Mouse (Mus musculus): ENCODE measurements around the gene Gm11214. TPM values are rescaled to one million over a fixed set of nuclear protein-coding genes. Genes with fewer than 3 reads are reported as not detected.

The Gm11214 gene
- total and polyA plus RNA-seq, 3 experiments, result 0.43 TPM; not detected in 2

DNA sequence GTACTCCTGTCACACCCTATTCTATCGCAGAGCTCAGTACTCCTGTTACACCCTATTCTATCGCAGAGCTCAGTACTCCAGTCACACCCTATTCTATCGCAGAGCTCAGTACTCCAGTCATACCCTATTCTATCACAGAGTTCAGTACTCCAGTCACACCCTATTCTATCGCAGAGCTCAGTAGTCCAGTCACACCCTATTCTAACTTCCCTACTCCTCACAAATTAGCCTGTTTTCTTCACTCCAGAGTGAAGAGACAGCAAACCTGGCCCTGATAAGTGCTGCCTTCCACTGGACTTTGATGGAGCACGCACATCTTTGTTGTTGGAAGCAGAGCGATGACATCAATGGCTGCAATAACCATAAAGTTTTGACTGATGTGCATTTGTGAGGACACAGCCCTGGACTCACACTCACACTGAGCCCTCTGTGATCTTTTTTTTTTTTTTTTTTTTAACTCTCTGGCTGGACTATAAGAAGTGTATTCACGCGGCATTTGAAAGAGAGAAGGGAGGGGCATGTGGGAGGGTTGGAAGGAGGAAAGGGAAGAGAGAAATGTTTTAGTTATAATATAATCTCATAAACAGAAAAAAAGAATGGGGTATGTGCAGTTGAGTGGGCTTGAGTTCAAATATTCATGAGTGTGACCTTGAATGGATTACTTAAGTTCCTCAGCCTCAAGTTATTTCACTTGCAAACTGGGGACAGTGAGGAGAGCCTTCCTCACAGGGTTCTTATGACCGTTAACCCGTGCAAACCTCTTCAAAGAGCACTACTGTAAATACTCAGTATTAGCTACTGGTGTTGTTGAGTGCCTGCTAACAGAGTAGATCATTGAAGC, 21.5 kb upstream of the Gm11214 start:
- DNase-seq (ENCODE audit: low read depth, low spot score), result no peak
- H3K79me2 ChIP-seq (ENCODE audit: control insufficient read depth, insufficient read depth, low read length, poor library complexity), result no peaks in the 10 kb centered on the region
- H3K4me3 ChIP-seq (ENCODE audit: control insufficient read depth in 1 of 2, insufficient read depth in 1 of 2, low read depth in 2 of 2, low read length in 2 of 2), result no peak overlapping the region
- H3K27ac ChIP-seq (ENCODE audit: control insufficient read depth, low read depth, low read length), result no peak overlapping the region
- H3K27me3 ChIP-seq (ENCODE audit: control insufficient read depth in 1 of 2, insufficient read depth in 2 of 2, low read length in 2 of 2), result no peaks in the 10 kb centered on the region
- no peak overlapping the region for H3K9ac ChIP-seq (ENCODE audit: control insufficient read depth, low read depth, low read length, poor library complexity, severe bottlenecking)
- H3K4me1 ChIP-seq (ENCODE audit: control insufficient read depth in 1 of 2, insufficient read depth in 2 of 2, low read length in 2 of 2), result no peaks in the 10 kb centered on the region
- no peaks in the 10 kb centered on the region for H3K36me3 ChIP-seq (ENCODE audit: control insufficient read depth in 1 of 2, insufficient read depth in 2 of 2, low read length in 2 of 2)
- TF ChIP-seq MXI1 (IDR thresholded peaks at IDR 0.05; ENCODE audit: low read depth, low read length) (no peak), RAD21 (IDR thresholded peaks at IDR 0.05; ENCODE audit: low read depth, low read length) (no peak), RCOR1 (IDR thresholded peaks at IDR 0.05; ENCODE audit: low read depth, low read length) (no peak), E2F4 (IDR thresholded peaks at IDR 0.05; ENCODE audit: borderline replicate concordance, low read depth, low read length) (no peak), CTCF (IDR thresholded peaks at IDR 0.05 in 2 of 3, conservative IDR thresholded peaks at IDR 0.05 in 1 of 3; ENCODE audit: control insufficient read depth in 1 of 3, insufficient read depth in 1 of 3, low read depth in 2 of 3, low read length in 3 of 3, poor library complexity in 1 of 3, severe bottlenecking in 1 of 3) (no peak), ZKSCAN1 (IDR thresholded peaks at IDR 0.05; ENCODE audit: low read depth, low read length) (no peak), GABPA (IDR thresholded peaks at IDR 0.05; ENCODE audit: low read depth, low read length) (no peak), MYC (IDR thresholded peaks at IDR 0.05; ENCODE audit: low read depth, low read length) (no peak), MAZ (IDR thresholded peaks at IDR 0.05; ENCODE audit: low read depth, low read length) (no peak), MYB (IDR thresholded peaks at IDR 0.05; ENCODE audit: low read depth, low read length) (no peak), USF1 (IDR thresholded peaks at IDR 0.05; ENCODE audit: low read depth, low read length) (no peak), EP300 (IDR thresholded peaks at IDR 0.05; ENCODE audit: low read depth in 1 of 2, low read length in 2 of 2) (no peak), TAL1 (IDR thresholded peaks at IDR 0.05; ENCODE audit: low read length) (no peak), CHD2 (IDR thresholded peaks at IDR 0.05; ENCODE audit: low read length) (no peak), SIN3A (IDR thresholded peaks at IDR 0.05; ENCODE audit: low read length) (no peak), POLR2AphosphoS2 (IDR thresholded peaks at IDR 0.05; ENCODE audit: low read length) (no peak), POLR2AphosphoS5 (IDR thresholded peaks at IDR 0.05; ENCODE audit: borderline replicate concordance, low read depth, low read length) (no peak), TBP (IDR thresholded peaks at IDR 0.05; ENCODE audit: low read depth, low read length) (no peak)
- no peaks in the 10 kb centered on the region for H3K9me3 ChIP-seq (replicated peaks; ENCODE audit: insufficient read depth, low read length)

DNA sequence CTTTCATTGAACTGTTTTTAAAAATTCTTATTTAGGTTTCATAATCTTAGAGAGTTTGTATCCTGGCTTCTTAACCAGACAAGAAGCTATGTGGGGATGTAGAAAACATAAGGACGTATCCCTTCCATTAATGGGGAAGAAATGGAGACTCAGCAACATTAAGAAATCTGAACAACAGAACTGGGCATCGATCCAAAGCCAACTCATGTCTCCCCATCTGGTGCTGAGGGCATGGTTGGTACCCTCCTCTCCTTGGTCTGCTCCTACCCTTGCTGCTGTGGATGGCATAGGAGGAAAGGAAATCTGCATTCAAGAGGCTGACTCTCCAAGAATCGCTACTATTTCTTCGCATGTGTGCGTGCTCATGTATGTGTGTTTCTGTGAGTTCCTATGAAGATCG, 20.5 kb upstream of the Gm11214 start:
- no peaks in the 10 kb centered on the region for H3K79me2 ChIP-seq (ENCODE audit: control insufficient read depth, insufficient read depth, low read length, poor library complexity)
- no peak overlapping the region for H3K4me3 ChIP-seq (ENCODE audit: control insufficient read depth in 1 of 2, insufficient read depth in 1 of 2, low read depth in 2 of 2, low read length in 2 of 2)
- no peak for DNase-seq (ENCODE audit: low read depth, low spot score)
- no peak overlapping the region for H3K9ac ChIP-seq (ENCODE audit: control insufficient read depth, low read depth, low read length, poor library complexity, severe bottlenecking)
- no peaks in the 10 kb centered on the region for H3K4me1 ChIP-seq (ENCODE audit: control insufficient read depth in 1 of 2, insufficient read depth in 2 of 2, low read length in 2 of 2)
- TF ChIP-seq MXI1 (IDR thresholded peaks at IDR 0.05; ENCODE audit: low read depth, low read length) (no peak), HCFC1 (IDR thresholded peaks at IDR 0.05; ENCODE audit: low read depth, low read length) (no peak), ELF1 (IDR thresholded peaks at IDR 0.05; ENCODE audit: low read depth, low read length) (no peak), UBTF (IDR thresholded peaks at IDR 0.05; ENCODE audit: borderline replicate concordance, insufficient read depth, low read depth, low read length) (no peak), RCOR1 (IDR thresholded peaks at IDR 0.05; ENCODE audit: low read depth, low read length) (no peak), POLR2A (IDR thresholded peaks at IDR 0.05; ENCODE audit: control insufficient read depth in 1 of 2, insufficient read depth in 1 of 2, low read depth in 1 of 2, low read length in 2 of 2, poor library complexity in 1 of 2) (no peak), MAZ (IDR thresholded peaks at IDR 0.05; ENCODE audit: low read depth, low read length) (no peak), CHD1 (IDR thresholded peaks at IDR 0.05; ENCODE audit: low read depth, low read length) (no peak), TBP (IDR thresholded peaks at IDR 0.05; ENCODE audit: low read depth, low read length) (no peak), USF1 (IDR thresholded peaks at IDR 0.05; ENCODE audit: low read depth, low read length) (no peak), GATA1 (IDR thresholded peaks at IDR 0.05; ENCODE audit: low read depth, low read length) (no peak), JUND (IDR thresholded peaks at IDR 0.05; ENCODE audit: low read depth, low read length) (no peak), USF2 (IDR thresholded peaks at IDR 0.05; ENCODE audit: borderline replicate concordance in 1 of 2, insufficient read depth in 1 of 2, low read depth in 1 of 2, low read length in 2 of 2) (no peak), TCF12 (IDR thresholded peaks at IDR 0.05; ENCODE audit: low read depth, low read length) (no peak), MAX (IDR thresholded peaks at IDR 0.05; ENCODE audit: low read length) (no peak), RAD21 (IDR thresholded peaks at IDR 0.05; ENCODE audit: low read depth, low read length) (no peak), ZC3H11A (IDR thresholded peaks at IDR 0.05; ENCODE audit: low read depth, low read length) (no peak), BHLHE40 (IDR thresholded peaks at IDR 0.05; ENCODE audit: borderline replicate concordance, low read depth, low read length) (no peak)
- no peaks in the 10 kb centered on the region for H3K27me3 ChIP-seq (ENCODE audit: control insufficient read depth in 1 of 2, insufficient read depth in 2 of 2, low read length in 2 of 2)
- H3K9me3 ChIP-seq (replicated peaks; ENCODE audit: insufficient read depth, low read length), result no peaks in the 10 kb centered on the region
- no peaks in the 10 kb centered on the region for H3K36me3 ChIP-seq (ENCODE audit: control insufficient read depth in 1 of 2, insufficient read depth in 2 of 2, low read length in 2 of 2)
- no peak overlapping the region for H3K27ac ChIP-seq (ENCODE audit: control insufficient read depth, low read depth, low read length)
